Mouse (Mus musculus): ENCODE results near the gene Cars2.

- no peak for TF ChIP-seq CTCF (IDR thresholded peaks at IDR 0.05; ENCODE audit: extremely low read depth, insufficient read depth, low read length)
- TF ChIP-seq POLR2A (IDR thresholded peaks at IDR 0.05; ENCODE audit: extremely low read depth, insufficient read depth, low read length), result no peak
Measured at GRCm38 (mm10) chr8:11542031-11542430, 8.6 kb downstream of the Cars2 start.
